Mouse (Mus musculus) ovary, adult 10 weeks (tissue): ENCODE measurements around the gene Ubac2. TPM values are rescaled to one million over a fixed set of nuclear protein-coding genes. Genes with fewer than 3 reads are reported as not detected.

Experiments used
- polyA plus RNA-seq: library from polyadenylated mRNA; stranded (reverse); fragments of 350-450 nt; fragmentation: Illumina TruSeq; extraction: RNeasy Lipid Tissue Mini Kit (QIAGEN cat#74804); gene quantifications from one replicate; pipeline ENCODE4 v1.2.3, GENCODE M21; 2014

Ubac2 gene
- polyA plus RNA-seq, result 8.0 TPM

DNA sequence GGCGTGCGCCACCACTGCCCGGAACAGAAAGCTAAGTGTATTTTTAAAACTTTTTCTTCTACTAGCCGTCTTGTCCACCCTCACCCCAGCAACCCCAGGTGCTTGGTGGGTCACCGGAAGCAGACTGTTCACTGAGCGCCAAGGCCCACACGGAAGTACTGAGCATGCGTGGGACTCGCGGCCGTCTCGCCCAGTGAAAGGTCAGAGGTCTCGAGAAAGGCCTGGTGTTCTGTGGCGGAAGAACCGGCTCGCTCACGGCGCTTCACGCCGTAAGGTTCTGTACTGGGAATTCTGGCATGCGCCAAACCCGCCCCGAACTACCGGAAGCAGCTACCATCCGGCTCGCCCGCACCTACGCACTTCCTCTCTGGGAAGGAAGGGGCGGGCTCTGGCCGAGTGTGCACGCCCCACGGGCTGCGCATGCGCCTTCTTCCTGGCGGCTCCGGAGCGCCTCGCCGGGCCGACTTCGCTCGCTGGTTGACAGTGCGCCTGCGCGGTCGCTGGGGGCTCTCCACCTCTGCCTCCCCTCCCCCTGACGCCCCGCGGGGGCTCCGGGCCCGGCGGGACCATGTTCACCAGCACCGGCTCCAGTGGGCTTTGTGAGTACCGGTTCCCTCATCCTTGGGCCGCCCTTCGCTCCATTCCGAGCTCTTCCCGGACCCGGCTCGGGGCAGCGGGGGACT, at the start of gene Ubac2:
Gene Ubac2 (plus strand): TSS at position 445 of the 683 bp plus-strand sequence.

GRCm38 (mm10) chr14:121915621-121916020, 37.2 kb downstream of the Ubac2 start, which contains the start of gene Gpr18:
Gene Gpr18, minus strand, starts transcription at chr14:121915781.

GRCm38 (mm10) chr14:121964990-121965389, 86.6 kb downstream of the Ubac2 start, which contains the start of gene Gpr183:
Gene Gpr183, minus strand, starts transcription at chr14:121965195.

DNA sequence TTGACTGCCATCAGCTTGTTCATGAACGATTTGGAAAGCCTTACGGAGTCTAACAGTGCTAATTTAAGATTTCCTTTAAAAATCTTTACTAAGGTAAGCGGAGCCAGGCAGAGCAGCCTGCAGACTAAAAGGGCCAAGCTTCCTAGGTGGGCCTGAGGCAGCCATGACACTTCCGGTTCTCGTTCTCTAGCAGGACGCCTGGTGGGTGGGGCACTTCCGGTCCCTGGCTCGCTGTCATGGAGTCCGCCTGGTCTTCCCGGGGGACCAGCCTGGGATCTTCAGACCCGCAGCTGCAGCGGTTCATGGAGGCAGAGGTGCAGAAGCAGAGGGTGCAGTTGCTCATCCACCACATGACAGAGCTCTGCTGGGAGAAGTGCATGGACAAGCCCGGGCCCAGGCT, 156.0 kb downstream of the Ubac2 start, which contains the start of gene Timm8a2:
Gene Timm8a2 (plus strand): TSS at position 224 of the 400 bp plus-strand sequence.

Other genes with a start within 250 kb of the Ubac2 start
- 88.0 TPM for gene Dock9, start 80.8 kb upstream of the Ubac2 start, polyA plus RNA-seq
- gene Gpr18, start 37.2 kb downstream of the Ubac2 start, polyA plus RNA-seq, result 0.31 TPM
- gene Gpr183, start 86.6 kb downstream of the Ubac2 start, polyA plus RNA-seq, result 0.74 TPM
- gene Timm8a2, start 156.1 kb downstream of the Ubac2 start, polyA plus RNA-seq, result not detected
- gene Tm9sf2, start 228.4 kb downstream of the Ubac2 start, polyA plus RNA-seq, result 752 TPM